Comparison of ENCODE assay signal across 5 mouse cellular contexts in genomic region chr16:93822433-93823225, GRCm38 (mm10). TPM values are rescaled to one million over a fixed set of nuclear protein-coding genes. Genes with fewer than 3 reads are reported as not detected.
A peak's percentile ranks its signal among the peaks of the same experiment; 100 is the strongest.
DNase-seq lines count a peak whose midpoint lies in the region; ATAC-seq and TF ChIP-seq lines count a peak whose summit lies in the region.
"Not testable (repeated sequence)": the region's sequence is repeated elsewhere in the genome, so short reads cannot be mapped to it uniquely, and the experiment has no call there.

No protein-coding gene starts in this region.

- H3K9ac ChIP-seq in liver, postnatal 0 days (replicated peaks) = not testable (repeated sequence)

- ATAC-seq in liver, postnatal 0 days = peak; percentile 77

- peak; percentile 50 for DNase-seq in Muller cell, postnatal 12 days (ENCODE audit: inconsistent ontology term)
- DNase-seq in R1 (ENCODE audit: low read depth, low spot score) = peak; percentile 84
- peak; percentile 35 for DNase-seq in induced T-regulatory cell, adult 2 months (ENCODE audit: low read depth)
- peak; percentile 52 for DNase-seq in layer of hippocampus, adult 9-11 months
- DNase-seq in liver, postnatal 0 days = not testable (repeated sequence)

- WGBS in liver, postnatal 0 days (ENCODE audit: insufficient replicate concordance) = 78% methylated on average over 4 of the region's 8 CpGs

- H3K4me1 ChIP-seq in liver, postnatal 0 days (ENCODE audit: insufficient read depth) = peaks cover 17% of the 10 kb centered on the region

- H3K4me2 ChIP-seq in liver, postnatal 0 days (ENCODE audit: low read depth, low read length) = not testable (repeated sequence)

- not testable (repeated sequence) for H3K9me3 ChIP-seq in liver, postnatal 0 days (ENCODE audit: low read length)

- H3K27me3 ChIP-seq in liver, postnatal 0 days (ENCODE audit: insufficient read depth, low read length) = not testable (repeated sequence)

- not testable (repeated sequence) for TF ChIP-seq CTCF in liver, postnatal 0 days (IDR thresholded peaks at IDR 0.05; ENCODE audit: low read depth)

- H3K36me3 ChIP-seq in liver, postnatal 0 days (replicated peaks; ENCODE audit: insufficient read depth, low read length) = not testable (repeated sequence)

- H3K4me3 ChIP-seq in liver, postnatal 0 days (ENCODE audit: low read depth, low read length) = not testable (repeated sequence)

- TF ChIP-seq EP300 in liver, postnatal 0 days (IDR thresholded peaks at IDR 0.05; ENCODE audit: low read depth) = not testable (repeated sequence)

- H3K27ac ChIP-seq in liver, postnatal 0 days (ENCODE audit: low read depth) = not testable (repeated sequence)

RNA-seq across cellular contexts. Expression of gene Morc3, which starts 9.3 kb away (rescaled TPM):
- polyA plus RNA-seq in liver, postnatal 0 days (2015; fragmentation: Nextera tagmentation; extraction: Ambion mirVana) = 11.7 and 12.3 TPM in 2 replicates
